Mouse (Mus musculus) heart, adult 2 months (tissue): ENCODE data around the gene Exoc7.

Experiments used
- CTCF ChIP-seq: fragments of 200-600 bp; IDR thresholded peaks from 2 replicates; pipeline ENCODE4 v1.8.1; 2022; ENCODE audit warnings: antibody characterized with exemption, mild to moderate bottlenecking, moderate library complexity
- EP300 ChIP-seq: fragments of 200-500 bp; IDR thresholded peaks from 2 replicates; pipeline ENCODE4 v1.6.1; 2011; ENCODE audit warnings: low read depth, low read length, control low read depth; ENCODE audit not compliant: insufficient read depth
- POLR2A ChIP-seq: fragments of 200-500 bp; IDR thresholded peaks from 2 replicates; pipeline ENCODE4 v1.6.1; 2011; ENCODE audit warnings: mild to moderate bottlenecking, low read depth, low read length, control low read depth; ENCODE audit not compliant: insufficient read depth

GRCm38 (mm10) chr11:116307019-116307725 is at the start of gene Exoc7:
- TF ChIP-seq CTCF (no peak), POLR2A (no peak), EP300 (no peak)
